20 mouse cellular contexts compared by ENCODE assay signal in genomic region chr11:53681686-53682085, GRCm38 (mm10). TPM values are rescaled to one million over a fixed set of nuclear protein-coding genes. Genes with fewer than 3 reads are reported as not detected.
"Had no signal": no experiment of that assay in that cellular context is flagged by ENCODE, and none has a peak within 500 bp of the region (broad histone marks: within the 10 kb centered on the region; RNA-seq: fewer than 3 reads in every experiment).

No protein-coding gene starts in this region.

- H3K27ac ChIP-seq: intestine, embryonic 15.5 days; limb, embryonic 15.5 days; liver, embryonic 13.5 days; midbrain, embryonic 13.5 days; neural tube, embryonic 15.5 days had no signal

- H3K4me2 ChIP-seq: intestine, embryonic 15.5 days; limb, embryonic 15.5 days; liver, embryonic 13.5 days; midbrain, embryonic 13.5 days; neural tube, embryonic 15.5 days had no signal

- ATAC-seq: intestine, embryonic 15.5 days; midbrain, embryonic 13.5 days had no signal

- H3K4me1 ChIP-seq: intestine, embryonic 15.5 days; limb, embryonic 15.5 days; liver, embryonic 13.5 days; midbrain, embryonic 13.5 days; neural tube, embryonic 15.5 days had no signal

- H3K9me3 ChIP-seq: intestine, embryonic 15.5 days; limb, embryonic 15.5 days; liver, embryonic 13.5 days; midbrain, embryonic 13.5 days; neural tube, embryonic 15.5 days had no signal

- H3K4me3 ChIP-seq: intestine, embryonic 15.5 days; limb, embryonic 15.5 days; liver, embryonic 13.5 days; midbrain, embryonic 13.5 days; myocyte; neural tube, embryonic 15.5 days had no signal

- H3K9ac ChIP-seq: intestine, embryonic 15.5 days; limb, embryonic 15.5 days; liver, embryonic 13.5 days; midbrain, embryonic 13.5 days; neural tube, embryonic 15.5 days had no signal

- H3K27me3 ChIP-seq: intestine, embryonic 15.5 days; limb, embryonic 15.5 days; liver, embryonic 13.5 days; midbrain, embryonic 13.5 days; neural tube, embryonic 15.5 days had no signal

- DNase-seq: kidney, adult 9 months; kidney, postnatal 10 days; kidney, postnatal 4 days; liver, embryonic 13.5 days; lung, adult 18-20 months; right cerebral cortex, adult 18-20 months; thymus, adult 18-20 months; thymus, postnatal 14 days had no signal

RNA-seq across cellular contexts. Expression of gene Il5, which starts 38.9 kb away (rescaled TPM):
- total RNA-seq: layer of hippocampus, adult 8-10 months; layer of hippocampus, postnatal 25 days; left cerebral cortex, adult 8-10 months; left cerebral cortex, postnatal 25 days; megakaryocyte-erythroid progenitor cell, adult 5-6 weeks had no signal
- polyA plus RNA-seq: intestine, embryonic 15.5 days; limb, embryonic 15.5 days; liver, embryonic 13.5 days; midbrain, embryonic 13.5 days; myocyte; neural tube, embryonic 11.5 days; neural tube, embryonic 15.5 days had no signal

RNA-seq across cellular contexts. Expression of gene Il13, which starts 47.2 kb away (rescaled TPM):
- total RNA-seq: layer of hippocampus, adult 8-10 months; layer of hippocampus, postnatal 25 days; left cerebral cortex, adult 8-10 months; left cerebral cortex, postnatal 25 days; megakaryocyte-erythroid progenitor cell, adult 5-6 weeks had no signal
- polyA plus RNA-seq: intestine, embryonic 15.5 days; limb, embryonic 11.5 days; limb, embryonic 15.5 days; liver, embryonic 13.5 days; midbrain, embryonic 13.5 days; myocyte; neural tube, embryonic 11.5 days; neural tube, embryonic 15.5 days had no signal
